Mouse (Mus musculus): ENCODE results near the gene Gpr6. TPM values are rescaled to one million over a fixed set of nuclear protein-coding genes. Genes with fewer than 3 reads are reported as not detected.

Gpr6 gene
- total RNA-seq (2014; fragmentation: Nextera tagmentation) (not detected in 2 replicates), total RNA-seq (2017) (not detected in 2 replicates)

GRCm38 (mm10) chr10:41072116-41072515, at the start of gene Gpr6:
Gene Gpr6, minus strand, starts transcription at chr10:41072285.
- no peak for ATAC-seq (replicated peaks; ENCODE audit: poor library complexity, severe bottlenecking)

GRCm38 (mm10) chr10:41100060-41100459, 28.0 kb upstream of the Gpr6 start:
- ATAC-seq (replicated peaks; ENCODE audit: poor library complexity, severe bottlenecking), result no peak

- ATAC-seq (replicated peaks; ENCODE audit: poor library complexity, severe bottlenecking), result no peak
Observed at GRCm38 (mm10) chr10:41098137-41098536, 26.1 kb upstream of the Gpr6 start.

- ATAC-seq (replicated peaks; ENCODE audit: poor library complexity, severe bottlenecking), result no peak
Observed at GRCm38 (mm10) chr10:41088852-41089251, 16.8 kb upstream of the Gpr6 start.

- no peak for ATAC-seq (replicated peaks; ENCODE audit: poor library complexity, severe bottlenecking)
Observed at GRCm38 (mm10) chr10:41071696-41072095, 389 bp downstream of the Gpr6 start.

- ATAC-seq (replicated peaks; ENCODE audit: poor library complexity, severe bottlenecking), result no peak
Observed at GRCm38 (mm10) chr10:41070693-41071651, 1.1 kb downstream of the Gpr6 start.

- ATAC-seq (replicated peaks; ENCODE audit: poor library complexity, severe bottlenecking), result no peak
Observed at GRCm38 (mm10) chr10:41060250-41060831, 11.7 kb downstream of the Gpr6 start.

- ATAC-seq (replicated peaks; ENCODE audit: poor library complexity, severe bottlenecking), result no peak
Observed at GRCm38 (mm10) chr10:41055581-41055980, 16.5 kb downstream of the Gpr6 start.

GRCm38 (mm10) chr10:41054005-41054404, 18.1 kb downstream of the Gpr6 start:
- ATAC-seq (replicated peaks; ENCODE audit: poor library complexity, severe bottlenecking), result no peak

- no peak for ATAC-seq (replicated peaks; ENCODE audit: poor library complexity, severe bottlenecking)
Observed at GRCm38 (mm10) chr10:41042272-41042671, 29.8 kb downstream of the Gpr6 start.

GRCm38 (mm10) chr10:41041478-41041877, 30.6 kb downstream of the Gpr6 start:
- ATAC-seq (replicated peaks; ENCODE audit: poor library complexity, severe bottlenecking), result no peak

- ATAC-seq (replicated peaks; ENCODE audit: poor library complexity, severe bottlenecking), result no peak
Observed at GRCm38 (mm10) chr10:41040530-41041085, 31.5 kb downstream of the Gpr6 start.

- no peak for ATAC-seq (replicated peaks; ENCODE audit: poor library complexity, severe bottlenecking)
Observed at GRCm38 (mm10) chr10:41038476-41038875, 33.6 kb downstream of the Gpr6 start.

GRCm38 (mm10) chr10:41037722-41038121, 34.4 kb downstream of the Gpr6 start:
- ATAC-seq (replicated peaks; ENCODE audit: poor library complexity, severe bottlenecking), result no peak

GRCm38 (mm10) chr10:41032811-41033210, 39.3 kb downstream of the Gpr6 start:
- ATAC-seq (replicated peaks; ENCODE audit: poor library complexity, severe bottlenecking), result no peak

GRCm38 (mm10) chr10:41024860-41025259, 47.2 kb downstream of the Gpr6 start:
- ATAC-seq (replicated peaks; ENCODE audit: poor library complexity, severe bottlenecking), result no peak

GRCm38 (mm10) chr10:41024406-41024805, 47.7 kb downstream of the Gpr6 start:
- no peak for ATAC-seq (replicated peaks; ENCODE audit: poor library complexity, severe bottlenecking)

GRCm38 (mm10) chr10:41022226-41022625, 49.9 kb downstream of the Gpr6 start:
- no peak for ATAC-seq (replicated peaks; ENCODE audit: poor library complexity, severe bottlenecking)
